Mouse (Mus musculus): ENCODE results near the gene Mpped1.

Gene Mpped1

DNA sequence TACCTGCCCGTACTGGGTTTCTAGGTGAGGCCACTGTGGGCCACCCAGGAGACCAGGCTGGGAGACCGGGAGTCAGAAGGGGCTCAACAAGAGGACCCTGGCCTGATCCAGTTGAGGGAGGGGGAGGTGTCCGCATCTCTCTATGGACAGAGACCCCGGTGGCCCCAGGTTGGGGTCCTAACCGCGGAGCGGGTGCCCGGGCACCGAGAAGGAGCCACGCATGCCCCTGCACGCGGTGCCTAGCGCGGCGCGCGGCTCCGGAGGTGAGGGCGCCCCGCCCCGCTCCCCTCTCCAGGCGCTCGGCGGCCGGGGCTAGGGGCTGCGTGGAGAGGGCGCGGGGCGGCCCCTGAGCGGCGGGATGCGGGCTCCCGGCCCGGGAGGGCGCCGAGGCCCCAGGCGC is at the start of gene Mpped1:
Gene Mpped1, plus strand, starts transcription at position 81 of the 400 bp plus-strand sequence.
- no peak for DNase-seq (ENCODE audit: low spot score)

DNA sequence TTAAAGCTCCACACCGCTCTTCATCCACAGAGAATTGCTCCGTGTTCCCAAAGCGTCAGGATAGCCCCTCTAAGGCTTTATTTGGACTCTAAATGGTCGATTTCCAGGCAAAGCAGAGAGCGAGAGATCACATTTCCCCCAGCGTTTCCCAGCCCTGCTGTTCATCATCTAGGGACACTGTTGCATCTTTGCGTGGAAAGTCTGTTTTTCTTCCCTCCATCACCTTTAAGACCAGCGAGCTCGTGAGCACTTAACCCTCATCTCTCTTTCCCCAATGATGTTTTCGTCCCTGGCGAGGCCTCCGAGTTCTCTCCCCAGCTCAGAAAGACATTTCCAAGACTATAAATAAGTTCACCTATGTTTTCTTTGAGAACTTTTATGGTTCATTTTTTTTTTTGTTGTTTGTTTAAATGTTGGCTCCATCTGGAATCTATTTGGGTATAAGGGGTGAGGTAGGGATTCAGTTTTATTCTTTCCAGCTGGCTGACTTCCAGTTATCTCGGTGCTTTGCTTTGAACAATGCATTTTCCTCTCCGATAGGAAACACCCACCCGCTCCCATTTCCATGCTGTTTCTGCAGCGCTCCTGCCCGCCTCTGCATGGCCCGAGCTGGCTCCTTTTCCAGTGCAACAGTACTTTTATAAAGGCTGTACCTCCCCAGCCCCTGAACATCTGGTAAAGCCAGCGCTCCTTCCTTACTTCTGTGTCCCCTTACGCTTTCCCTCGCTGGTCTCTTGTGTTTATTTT is 38.4 kb upstream of the Mpped1 start:
- no peak for DNase-seq (ENCODE audit: low spot score)

DNA sequence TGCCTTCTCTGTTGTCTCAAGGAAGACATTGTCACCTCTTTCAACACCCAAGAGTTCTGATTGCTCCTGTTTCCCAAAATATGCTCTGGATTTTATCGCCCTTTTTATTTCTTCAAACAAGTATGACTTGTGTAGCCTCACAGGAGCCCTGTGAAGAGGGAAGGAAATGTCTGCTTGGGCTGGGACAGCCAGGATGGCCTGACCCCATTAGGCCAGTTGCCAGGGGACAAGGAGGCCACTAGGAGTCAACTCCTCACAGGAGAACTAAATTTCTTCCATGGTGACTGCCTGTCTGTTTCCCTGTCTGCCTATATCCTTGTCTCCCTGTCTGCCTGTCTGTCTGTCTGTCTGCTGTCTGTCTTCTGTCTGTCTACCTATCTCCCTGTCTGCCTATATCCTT is 37.2 kb upstream of the Mpped1 start:
- DNase-seq (ENCODE audit: low spot score) = no peak

DNA sequence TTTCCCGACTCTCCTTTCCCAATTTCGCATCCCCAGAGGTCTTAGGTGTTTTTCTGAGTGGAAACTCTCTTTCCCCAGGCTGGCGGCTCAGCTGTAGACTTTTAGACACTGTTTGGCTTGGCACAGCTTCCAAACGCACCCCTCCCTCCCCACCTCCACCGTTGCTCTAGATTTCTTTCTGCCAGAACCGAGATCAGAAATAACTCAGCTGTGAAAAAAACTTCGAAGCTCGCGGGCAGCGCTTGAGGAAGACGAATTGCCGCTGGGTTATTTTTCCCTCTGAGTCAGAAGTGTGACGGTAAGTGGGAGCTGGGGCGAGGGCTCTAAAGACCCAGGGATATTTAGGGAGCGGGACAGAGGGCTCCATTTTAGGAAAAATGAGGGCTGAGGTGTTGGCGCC is 33.0 kb upstream of the Mpped1 start:
- DNase-seq (ENCODE audit: low spot score) = no peak

DNA sequence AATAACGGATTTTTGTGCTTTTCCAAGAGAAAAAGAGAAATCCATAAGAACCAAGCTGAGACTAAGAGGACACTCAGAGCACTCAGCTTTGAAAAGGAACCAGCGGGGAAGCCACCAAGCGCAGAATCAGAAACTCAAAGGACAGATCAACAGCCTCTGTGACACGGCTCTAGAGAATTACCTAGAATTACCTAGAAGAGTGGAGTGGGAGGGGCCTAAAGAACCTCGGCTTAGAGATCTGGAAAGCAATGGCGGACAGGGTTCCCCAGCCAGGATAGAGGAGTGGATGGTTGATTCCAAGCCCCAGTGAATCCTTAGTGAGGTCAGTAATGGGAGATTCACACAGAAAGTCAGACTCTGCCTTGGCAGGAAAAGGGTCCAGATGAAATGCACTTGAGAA is 30.3 kb upstream of the Mpped1 start:
- DNase-seq (ENCODE audit: low spot score) = no peak

DNA sequence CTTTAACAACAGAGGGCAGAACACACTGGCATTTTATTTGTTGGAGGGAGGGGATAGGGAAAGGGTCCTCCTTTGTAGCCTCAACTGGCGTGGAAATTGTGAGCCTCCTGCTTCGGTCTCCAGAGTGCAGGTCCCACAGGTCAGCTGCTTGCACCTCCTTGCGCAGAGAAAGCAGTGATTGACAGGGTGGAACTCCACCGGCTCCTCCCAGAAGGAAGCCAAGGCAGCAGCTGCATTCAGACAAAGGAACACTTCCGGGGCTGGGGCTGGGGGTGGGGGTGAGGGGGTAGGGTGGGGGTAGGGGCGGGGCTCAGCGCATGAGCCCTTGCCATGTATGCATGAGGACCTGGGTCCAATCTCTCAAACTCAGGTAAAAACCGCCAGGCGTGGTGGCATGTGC is 29.8 kb upstream of the Mpped1 start:
- no peak for DNase-seq (ENCODE audit: low spot score)

DNA sequence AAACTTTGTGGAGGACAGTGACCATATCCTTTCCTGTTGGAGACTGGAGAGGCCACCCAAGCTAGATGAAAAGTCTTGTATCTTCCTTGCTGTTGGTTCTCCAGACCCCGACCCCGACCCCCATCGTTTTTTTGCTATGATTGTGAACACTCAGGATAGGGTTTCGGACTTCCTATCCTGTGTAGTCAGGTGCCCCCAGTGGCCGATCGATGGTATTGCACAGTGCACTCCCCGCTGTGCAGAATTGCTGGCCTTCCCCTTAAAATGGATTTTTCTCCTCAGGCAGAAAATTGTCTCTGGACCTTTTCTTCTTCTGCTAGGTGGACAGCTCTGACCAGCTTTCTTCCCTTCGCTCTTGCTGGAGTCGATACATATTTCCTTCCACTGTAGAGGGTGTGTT is 22.5 kb upstream of the Mpped1 start:
- no peak for DNase-seq (ENCODE audit: low spot score)

DNA sequence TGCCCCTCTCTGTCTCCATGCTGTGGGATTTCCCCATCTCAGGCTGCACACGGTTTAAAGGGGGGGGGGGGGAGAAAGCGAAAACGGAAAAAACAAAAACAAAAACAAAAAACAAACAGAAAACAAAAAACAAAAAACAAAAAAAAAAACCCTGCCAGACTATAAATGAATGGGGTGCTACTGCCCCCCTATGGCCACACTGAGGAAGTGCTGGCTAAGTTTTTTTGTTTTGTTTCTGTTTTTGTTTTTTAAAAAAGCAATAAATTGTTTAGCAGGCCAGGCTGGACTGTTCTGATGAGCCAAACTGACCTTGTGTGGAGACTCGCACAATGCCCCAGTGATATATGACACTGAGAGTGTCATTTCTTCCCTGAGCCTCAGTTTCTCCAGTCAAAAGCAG is 20.3 kb upstream of the Mpped1 start:
- DNase-seq (ENCODE audit: low spot score) = no peak

DNA sequence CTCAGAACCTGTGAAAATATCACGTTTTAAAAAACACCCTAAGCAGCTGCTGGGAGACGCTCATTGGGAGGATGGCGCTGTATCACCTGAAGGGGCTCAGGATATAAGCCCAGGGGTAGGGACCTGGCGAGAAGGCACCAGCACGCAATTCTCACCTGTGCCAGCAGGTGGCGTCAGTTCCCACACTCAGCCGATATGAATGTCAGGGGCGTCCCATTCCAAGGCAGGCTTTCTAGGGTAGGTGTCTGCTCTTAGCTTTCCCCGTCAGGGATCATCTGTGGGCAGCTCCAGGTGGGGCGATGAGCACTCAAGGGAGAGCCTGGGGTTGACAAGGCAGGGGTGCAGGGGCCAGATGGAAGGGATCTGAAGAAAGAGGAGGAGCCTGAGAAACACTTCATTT is 18.6 kb upstream of the Mpped1 start:
- peak; percentile 44 for DNase-seq (ENCODE audit: low spot score)

DNA sequence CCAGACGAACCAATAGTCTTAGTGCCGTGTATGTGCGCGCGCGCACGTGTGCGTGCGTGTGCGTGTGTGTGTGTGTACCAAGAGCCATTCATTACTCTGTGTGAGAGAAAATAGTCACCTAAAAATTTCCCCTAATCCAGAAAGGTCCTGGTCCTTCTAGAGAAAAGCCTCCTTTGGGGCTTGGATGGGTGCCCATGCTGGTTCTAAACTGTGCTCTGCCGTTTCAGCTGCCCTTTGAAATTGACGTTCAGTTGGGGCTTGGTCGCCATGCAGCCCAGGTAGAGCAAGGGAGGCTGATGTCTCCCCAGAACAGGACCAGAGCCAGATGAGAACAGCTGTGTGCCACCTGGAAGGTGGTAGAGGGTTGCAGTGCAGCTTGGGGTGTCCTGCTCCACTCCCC is 17.8 kb upstream of the Mpped1 start:
- DNase-seq (ENCODE audit: low spot score) = no peak

DNA sequence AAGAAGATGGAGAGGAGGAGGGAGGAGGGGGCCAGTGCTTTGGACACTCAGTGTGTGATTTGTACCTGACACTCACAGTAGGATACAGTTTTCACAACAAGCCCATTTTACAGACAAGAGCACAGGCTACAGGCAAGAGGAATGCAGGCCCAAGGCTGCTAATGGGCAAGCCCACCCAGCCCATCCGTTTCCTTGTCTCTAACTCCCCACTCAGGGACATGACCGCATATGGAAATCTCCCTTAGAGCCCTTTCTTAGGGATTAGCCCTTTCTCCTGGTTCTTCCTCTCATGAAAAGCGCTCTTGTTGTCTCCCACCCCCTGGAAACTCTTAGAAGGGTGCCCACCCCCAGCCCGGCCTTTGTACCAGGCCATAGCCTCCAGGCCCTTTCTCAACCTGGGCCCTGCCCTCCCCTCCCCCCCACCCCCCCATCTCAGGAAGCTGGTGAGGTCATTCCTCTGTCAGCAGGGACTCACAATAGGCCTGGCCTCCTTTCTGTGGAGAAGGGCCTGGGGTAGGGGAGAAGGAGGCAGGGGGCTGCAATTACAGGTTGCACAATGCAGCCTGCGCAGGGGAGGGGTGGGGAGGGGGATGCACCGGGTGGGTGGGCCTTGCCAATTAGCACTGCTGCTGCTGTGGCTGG is 13.8 kb upstream of the Mpped1 start:
- no peak for DNase-seq (ENCODE audit: low spot score)

DNA sequence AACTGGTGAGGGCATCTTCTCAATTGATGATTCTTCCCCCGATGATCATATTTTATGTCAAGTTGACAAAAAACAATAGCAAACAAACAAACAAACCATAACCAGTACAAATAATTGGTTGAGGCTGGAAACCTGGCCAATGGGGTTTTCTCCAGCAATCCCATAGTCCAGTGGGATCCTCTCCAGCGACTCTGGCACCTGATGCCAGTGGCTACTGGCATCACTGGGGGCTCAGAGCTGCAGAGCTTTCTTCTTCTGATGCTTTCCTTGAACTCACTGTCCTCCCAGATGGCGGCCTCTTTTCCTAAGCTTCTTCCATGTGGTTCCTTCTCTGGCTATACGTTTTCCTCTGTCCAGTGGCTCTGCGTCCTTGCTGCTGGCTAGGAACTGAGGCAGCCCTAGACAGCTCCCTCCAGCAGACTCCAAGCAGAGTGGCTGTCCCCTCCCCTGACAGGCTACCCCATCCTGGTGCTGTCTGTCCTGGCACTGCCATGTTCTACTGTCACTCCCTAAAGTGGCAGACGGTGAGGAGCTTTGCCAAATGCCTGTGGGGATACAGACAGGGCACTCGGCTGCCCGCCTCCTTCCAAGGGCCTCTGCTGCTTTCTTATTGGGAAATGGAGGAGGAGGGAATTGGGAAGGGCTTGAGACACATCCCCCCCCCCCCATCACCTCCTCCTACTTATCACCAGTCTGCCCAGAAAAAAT is 7.8 kb upstream of the Mpped1 start:
- DNase-seq (ENCODE audit: low spot score) = no peak

DNA sequence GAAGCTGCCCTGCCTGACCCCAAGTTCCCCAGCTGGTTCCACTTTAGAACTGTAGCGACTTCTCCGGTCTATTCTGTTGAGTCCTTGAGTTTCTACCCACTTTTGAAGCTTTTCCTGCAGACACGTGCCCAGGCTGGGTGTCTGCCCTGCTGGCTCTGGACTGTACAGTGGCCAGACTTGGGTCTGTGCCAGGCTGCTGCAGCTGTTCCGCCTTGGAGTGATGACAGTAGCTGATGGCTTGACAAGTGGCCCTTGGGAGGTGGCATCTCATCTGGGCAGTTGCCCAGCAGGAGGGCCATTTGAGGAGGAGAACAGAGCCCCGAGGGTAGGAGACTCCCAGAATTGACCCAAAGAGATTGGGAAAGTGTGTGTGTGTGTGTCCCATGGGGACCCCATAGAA is 6.8 kb upstream of the Mpped1 start:
- DNase-seq (ENCODE audit: low spot score) = no peak

DNA sequence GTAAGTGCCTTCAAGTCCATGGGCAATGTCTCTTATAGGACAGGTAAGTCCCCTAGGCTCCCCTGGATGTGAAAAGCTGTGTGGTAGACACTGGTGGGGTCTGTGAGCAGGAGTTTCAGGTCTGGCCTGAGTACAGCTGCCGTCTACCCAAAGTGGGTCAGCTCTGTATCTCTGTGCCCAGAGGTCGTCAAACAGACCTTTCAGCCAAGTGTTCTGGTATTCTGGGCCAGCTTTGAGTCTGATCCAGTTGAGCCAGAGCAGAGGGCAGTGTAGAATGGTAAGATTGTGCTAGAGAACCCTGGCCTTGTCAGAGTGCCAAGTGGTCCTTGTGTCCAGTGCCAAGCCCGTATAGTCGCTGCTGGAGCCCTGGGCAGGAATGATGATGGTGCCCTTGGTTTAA is 6.3 kb upstream of the Mpped1 start:
- DNase-seq (ENCODE audit: low spot score) = no peak

DNA sequence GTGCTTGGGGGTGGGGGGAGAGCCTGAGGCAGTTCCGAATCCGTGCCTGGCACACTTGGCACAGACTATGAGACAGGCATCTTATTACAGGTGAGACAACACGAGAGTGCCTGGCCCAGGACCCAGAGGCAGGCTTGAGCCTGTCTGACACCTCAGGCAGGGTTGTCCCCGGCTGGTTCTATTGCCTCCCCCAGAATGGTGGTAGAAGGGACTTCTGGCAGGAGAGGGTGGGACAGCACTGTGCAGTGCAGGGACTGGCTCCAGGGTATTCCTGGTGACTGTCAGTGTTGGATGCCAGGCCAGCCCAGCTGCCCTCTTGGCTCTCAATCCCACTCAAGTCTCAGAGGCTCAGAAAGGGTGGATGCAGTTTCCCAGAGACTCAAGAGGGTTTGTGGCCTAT is 4.3 kb upstream of the Mpped1 start:
- no peak for DNase-seq (ENCODE audit: low spot score)

DNA sequence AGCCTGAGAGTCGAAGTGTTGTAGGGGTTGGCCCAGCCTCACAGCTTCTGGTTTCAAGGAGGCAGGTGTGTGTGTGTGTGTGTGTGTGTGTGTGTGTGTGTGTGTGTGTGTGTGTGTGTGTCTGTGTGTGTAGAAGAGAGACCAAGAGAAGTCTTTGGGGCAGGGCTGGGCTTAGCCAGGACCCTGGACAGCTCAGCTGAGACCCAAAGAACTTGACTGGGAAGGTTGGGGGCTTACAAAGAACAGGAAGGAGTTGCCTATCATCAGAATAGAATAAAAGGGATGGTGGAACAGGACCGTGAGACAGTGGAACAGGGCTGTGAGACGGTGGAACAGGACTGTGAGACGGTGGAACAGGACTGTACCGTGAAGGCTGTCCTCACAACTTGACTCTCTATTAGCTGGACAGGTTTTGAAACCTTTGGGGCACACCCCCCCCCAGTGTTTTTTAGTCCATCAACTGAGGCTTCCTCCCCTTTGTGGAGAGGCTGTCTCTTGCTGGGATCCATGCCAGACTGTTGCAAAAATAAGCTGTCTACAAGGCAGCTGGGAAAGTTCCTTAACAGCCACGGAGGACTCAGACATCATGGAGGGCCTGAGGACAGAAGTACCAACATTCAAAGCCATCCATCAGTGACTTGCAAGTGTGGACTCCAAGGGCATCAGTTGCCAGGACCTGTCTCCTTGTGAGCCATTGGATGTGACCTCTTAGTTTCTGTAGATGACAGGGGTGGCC is 2.8 kb upstream of the Mpped1 start:
- DNase-seq (ENCODE audit: low spot score) = no peak

DNA sequence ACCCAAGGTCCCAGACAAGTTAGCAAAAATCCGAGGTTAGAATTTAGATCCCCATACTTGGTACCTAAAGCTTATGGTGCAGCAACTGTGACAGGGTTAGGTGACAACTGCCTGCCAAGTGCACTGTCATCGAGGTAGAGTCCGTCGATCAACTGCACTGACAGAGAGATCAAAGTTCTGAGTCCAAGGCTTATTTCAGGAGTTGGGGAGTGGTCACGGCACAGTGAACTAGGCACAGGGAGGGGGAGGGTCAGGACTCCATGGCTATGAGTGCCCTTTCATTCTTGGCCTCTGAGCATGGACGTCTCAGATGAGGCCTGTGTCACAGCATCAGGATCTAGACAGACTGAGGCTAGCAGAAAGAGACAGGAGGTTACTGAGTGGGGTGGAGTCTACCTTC is 1.8 kb upstream of the Mpped1 start:
- no peak for DNase-seq (ENCODE audit: low spot score)

DNA sequence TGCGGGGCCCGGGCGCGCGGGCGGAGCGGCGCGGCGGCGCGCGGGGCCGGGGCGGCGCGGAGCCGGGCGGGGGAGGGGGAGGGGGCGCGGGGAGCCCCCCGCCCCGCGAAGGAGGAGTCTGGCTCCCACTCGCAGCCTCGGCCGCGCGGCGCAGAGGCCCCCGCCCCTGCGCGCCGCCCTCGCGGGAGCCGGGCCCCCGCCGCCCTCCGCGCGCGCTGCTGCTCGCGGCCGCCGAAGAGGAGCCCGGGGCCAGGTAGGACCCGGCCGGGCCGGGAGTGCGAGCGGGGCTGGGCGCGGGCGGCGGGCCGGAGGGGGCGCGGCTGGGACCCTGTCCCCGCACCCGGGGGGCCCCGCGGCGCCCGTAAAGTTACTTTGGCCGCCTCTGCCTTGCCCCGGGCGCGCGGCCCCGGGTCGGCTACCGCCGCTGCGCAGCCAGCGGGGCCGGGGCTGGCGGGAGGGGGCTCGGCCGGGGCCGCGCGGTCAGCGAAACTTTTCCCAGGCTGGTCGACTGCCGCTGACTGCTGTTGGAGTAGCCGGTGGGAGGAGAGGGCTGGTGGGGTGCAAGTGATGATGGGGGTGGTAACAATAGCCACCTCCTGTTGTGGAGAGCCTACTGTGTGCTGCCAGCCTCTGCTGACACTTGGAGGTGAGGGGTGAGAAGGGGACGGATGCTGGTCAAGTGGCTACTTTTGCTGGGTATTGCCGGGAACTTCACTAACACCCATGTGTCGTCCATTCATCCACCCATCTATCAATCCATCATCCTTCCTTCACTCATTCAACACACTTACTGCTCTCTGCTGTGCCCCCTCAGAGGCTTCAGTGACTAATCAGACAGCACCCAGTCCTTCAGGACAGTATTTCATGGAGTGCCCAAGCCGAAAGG is 831 bp downstream of the Mpped1 start:
- no peak for DNase-seq (ENCODE audit: low spot score)

DNA sequence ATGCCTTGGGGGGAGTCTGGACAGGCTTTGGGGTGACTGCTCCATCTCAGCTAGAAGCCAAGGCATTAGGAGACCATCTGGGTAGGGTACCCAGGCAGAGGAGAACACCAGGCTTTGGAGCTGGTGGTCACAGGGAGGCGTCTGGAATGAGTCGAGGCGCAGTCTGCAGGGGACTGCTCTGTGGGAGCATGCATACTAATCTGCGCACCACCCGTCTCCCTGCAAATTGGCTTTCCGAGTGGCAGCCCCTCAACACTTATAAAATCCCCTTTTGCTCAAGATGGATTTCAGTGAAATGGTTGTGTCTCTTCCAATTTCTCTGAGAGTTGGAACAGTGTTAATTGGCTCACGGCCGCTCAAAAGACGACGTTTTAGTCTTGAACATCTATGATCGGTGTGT is 2.0 kb downstream of the Mpped1 start:
- no peak for DNase-seq (ENCODE audit: low spot score)

DNA sequence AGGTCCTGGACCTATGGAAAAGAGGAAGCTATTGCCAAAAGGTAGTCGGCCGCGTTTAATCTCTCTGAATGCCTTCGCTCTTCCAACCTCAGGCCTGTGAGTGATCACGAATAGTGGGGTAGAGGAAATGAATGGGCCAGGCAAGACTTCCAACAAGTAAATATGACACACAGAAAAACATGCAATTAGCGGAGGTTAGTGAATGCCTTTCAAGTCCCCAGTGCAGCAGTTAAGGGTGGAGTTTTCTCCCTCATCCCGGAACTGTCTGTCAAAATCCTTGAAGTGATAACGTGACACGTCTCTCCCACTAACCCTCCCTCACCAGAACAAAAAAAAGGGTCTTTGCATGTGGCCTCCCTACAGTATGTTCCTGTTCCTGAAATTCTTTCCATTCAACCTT is 3.0 kb downstream of the Mpped1 start:
- no peak for DNase-seq (ENCODE audit: low spot score)

DNA sequence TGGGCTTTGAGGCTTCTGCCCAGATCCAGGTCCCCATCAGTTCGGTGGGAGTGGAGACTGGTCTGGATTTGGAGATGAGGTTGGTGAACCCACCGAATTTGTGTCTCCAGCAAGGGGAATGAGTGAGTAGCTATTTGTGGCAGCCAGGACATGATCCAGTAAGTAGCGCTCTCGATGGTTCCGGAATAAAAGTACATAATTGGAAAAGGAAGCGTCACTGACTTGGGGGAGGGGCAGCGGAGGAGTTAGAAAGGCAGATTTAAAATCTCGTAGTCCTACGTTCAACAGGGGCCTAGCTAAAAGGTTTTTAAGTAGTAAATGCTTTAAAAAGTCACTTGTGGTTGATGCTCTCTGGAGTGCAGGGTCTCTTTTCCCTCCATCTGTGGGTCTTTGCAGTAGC is 5.5 kb downstream of the Mpped1 start:
- DNase-seq (ENCODE audit: low spot score) = no peak

DNA sequence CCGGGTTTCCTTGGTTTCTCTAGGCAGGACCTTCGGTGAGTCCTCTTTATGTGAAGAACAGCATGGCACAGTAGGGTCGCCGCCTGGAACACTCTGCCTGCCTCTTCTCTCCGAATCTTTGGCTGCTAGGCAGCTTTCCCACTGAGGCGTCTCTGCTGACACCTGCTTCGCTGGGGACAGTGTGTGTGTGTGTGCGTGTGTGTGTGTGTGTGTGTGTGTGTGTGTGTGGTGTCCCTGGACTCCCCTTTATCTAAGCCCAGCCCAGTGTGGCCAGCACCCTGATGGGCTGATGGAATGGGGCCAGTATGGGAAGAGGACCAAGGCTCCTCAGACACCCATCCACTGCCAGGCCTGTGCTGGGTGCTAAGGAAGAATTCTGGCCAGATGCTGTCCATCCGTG is 9.8 kb downstream of the Mpped1 start:
- no peak for DNase-seq (ENCODE audit: low spot score)
